Mouse (Mus musculus) adrenal gland, adult 2 months (tissue): Measurements from ENCODE around the gene Hspb11. TPM values are rescaled to one million over a fixed set of nuclear protein-coding genes. Genes with fewer than 3 reads are reported as not detected.

Experiments
- DNase-seq: peaks from one replicate; pipeline ENCODE4 v3.0.0; 2021
- long read RNA-seq: library from polyadenylated mRNA; stranded (forward); transcript quantifications from one replicate; pipeline ENCODE4 v2.0.0, GENCODE M21; 2021
- polyA plus RNA-seq: library from polyadenylated mRNA; depleted of rRNA; stranded (reverse); fragments of >200 nt; gene quantifications from 2 replicates; pipeline ENCODE4 v1.2.3, GENCODE M21; 2012; rRNA removed
- total RNA-seq, 2 experiments: library from RNA; stranded (reverse); gene quantifications; 2 replicates each; pipeline ENCODE4 v1.2.3; 2021

Hspb11 gene
- total RNA-seq, result 10 to 100 TPM; 16.7 to 19.1 TPM
- polyA plus RNA-seq, result 0.30 and 0.83 TPM in 2 replicates
- long read RNA-seq, transcript Hspb11-201 (6 exons, 608 nt), result major isoform, 7 of 12 reads
- long read RNA-seq, partial matches to known transcripts, result 0 of 12 reads
- long read RNA-seq, other reads (novel, unspliced or antisense), result 2 of 12 reads

DNA sequence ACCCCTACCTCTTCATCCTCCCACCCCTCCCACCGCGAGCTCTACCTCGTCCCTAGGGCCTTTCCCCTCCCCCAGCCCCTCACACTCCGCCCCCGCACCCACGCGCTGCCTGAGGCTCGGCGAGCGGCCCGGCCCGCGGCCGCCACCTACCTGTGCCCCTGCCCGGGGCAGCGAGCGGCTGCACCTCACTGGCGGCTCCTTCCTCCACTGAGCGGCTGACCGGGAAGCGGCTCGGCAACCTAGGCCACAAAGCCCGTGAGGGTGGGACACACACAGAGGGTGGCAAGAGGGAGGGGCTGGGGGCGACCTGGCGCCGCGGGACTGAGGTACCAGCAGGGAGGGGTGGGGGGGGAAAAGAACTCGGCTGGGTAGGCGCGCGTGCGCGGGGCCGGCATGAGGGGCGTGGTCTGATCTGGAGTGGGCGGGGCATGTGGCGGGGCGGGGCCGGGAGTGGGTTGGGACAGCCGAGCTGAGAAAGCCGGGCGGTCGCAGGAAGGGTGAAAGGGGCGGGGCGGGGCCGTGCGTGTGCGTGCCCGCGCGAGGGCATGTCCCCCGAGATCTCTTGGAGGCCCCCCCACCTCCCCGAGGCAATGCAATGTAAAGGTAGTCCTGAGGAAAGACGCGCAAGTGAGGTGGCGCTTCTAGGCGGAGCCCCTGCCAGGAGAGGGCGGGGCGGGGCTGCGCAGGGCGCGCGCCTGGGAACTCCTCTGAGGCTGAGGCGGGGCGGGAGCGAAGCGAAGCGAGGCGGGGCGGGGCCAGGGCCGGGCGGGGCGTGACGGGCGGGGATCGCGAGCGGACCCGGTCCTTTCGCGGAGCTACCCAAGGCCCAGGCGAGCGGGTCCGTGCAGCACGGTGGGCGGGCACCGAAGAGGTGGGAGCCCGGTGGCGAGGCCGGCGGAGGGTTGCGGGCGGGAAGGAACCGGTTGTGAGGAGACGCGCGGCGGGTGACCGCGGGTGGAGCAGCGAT is at the start of gene Hspb11, which contains the start of gene Lrrc42:
Gene Hspb11 (plus strand): TSS at position 469 of the 967 bp plus-strand sequence.
Gene Lrrc42 (minus strand): TSS at position 408 of the 967 bp plus-strand sequence.
- DNase-seq, result peak; percentile 97

DNA sequence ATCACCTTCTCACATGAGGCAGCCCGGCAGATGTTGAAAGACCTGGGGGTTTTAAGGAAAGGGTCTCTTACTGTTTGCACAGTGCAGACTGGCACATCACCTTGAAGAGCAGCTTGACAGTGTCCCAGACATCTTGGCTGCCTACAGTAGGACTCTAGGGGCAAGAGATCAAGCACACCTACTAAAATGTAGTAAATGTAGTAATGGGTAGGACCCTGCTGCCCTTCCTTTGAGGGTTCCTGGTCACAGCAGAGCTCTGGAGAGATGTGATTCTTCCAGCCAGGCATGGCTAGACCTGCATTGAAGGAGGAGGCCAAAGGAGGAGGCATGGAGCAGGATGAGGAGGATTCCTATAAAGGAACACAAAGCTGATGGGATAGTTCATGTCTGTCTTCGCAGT is 46.4 kb upstream of the Hspb11 start:
- no peak for DNase-seq

DNA sequence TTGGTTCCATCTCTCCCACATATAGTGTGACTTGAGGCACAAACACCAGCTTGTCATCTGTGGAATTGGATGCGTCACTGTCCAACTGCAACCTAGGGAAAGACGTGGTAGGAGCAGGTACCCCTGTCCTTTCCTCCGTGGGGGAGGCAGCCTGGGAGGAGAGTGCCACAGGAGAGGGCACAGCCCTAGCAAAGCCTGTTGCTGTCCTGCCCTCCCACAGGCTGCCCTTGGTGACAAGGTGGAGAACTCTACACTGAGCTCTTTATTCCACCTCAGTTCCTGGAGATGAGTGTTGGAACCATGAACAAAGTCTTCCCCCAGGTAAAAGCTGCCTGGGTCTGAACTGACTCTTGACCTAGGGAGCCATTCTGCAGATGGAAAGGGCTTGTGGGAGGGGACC is 44.5 kb upstream of the Hspb11 start, which contains the start of gene Ldlrad1:
Gene Ldlrad1 (plus strand): TSS at position 301 of the 400 bp plus-strand sequence.
- no peak for DNase-seq

DNA sequence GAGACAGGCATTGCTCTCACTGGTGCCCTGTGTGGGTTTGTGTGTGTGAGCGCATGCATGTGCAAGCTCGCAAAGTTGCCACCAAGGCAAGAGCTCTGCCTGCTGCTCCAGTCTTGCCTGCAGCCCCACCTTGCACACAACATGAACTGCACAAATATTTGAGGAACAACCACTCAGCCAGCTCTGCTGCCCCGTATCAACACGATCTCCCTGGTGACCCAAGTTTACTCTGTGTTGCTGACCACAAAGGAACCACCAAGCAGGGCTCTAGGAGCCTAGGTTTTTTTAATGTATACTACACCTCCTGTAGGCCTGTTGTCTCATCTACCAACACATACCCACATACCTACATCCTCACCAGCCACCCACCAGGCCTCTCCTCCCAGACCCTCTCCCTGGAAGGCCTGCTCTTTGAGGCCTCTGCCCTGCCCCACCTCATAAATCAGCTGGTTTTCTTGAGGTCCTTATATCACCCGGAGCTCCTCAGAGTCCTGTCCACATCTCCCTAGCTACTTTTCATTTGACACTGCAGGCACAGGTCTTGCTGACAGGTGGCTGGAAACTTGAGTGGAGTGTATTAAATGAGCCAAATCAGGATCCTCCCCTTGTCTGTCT is 42.8 kb upstream of the Hspb11 start:
- no peak for DNase-seq

DNA sequence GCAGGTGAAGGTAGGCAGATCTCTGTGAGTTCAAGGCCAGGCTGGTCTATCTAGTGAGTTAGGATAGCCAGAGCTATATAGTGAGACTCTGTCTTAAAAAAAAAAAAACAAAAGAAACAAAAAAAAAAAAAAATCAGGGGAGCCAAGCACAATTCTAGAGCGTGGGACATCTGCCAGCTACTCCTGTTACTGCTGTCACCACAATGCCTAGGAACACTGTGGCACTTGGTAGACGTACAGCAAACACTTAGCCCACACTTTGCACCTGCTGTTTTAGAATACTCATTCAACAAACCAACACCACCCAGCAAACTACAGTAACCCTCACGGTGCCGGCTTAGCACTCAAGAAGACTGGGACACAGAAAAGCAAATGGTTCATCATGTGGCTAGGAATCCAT is 41.9 kb upstream of the Hspb11 start:
- no peak for DNase-seq

DNA sequence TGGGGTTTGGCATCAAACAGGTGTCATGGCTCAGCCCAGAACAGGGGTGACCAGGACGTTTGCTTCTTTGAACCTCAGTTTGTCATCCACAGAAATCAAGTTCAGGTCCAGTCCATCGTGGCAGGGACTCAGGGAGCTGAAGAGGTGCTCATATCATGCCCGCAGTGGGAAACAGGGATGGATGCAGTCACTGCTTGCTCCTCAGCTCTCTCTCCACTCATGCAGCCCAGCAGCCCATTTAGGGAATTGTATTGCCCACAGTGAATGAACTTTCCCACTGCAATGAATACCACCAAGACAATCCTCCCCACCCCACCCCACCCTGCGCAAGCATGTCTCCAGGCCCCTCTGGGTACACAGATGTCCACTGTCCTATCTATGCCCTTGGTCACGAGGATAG is 41.5 kb upstream of the Hspb11 start:
- no peak for DNase-seq

DNA sequence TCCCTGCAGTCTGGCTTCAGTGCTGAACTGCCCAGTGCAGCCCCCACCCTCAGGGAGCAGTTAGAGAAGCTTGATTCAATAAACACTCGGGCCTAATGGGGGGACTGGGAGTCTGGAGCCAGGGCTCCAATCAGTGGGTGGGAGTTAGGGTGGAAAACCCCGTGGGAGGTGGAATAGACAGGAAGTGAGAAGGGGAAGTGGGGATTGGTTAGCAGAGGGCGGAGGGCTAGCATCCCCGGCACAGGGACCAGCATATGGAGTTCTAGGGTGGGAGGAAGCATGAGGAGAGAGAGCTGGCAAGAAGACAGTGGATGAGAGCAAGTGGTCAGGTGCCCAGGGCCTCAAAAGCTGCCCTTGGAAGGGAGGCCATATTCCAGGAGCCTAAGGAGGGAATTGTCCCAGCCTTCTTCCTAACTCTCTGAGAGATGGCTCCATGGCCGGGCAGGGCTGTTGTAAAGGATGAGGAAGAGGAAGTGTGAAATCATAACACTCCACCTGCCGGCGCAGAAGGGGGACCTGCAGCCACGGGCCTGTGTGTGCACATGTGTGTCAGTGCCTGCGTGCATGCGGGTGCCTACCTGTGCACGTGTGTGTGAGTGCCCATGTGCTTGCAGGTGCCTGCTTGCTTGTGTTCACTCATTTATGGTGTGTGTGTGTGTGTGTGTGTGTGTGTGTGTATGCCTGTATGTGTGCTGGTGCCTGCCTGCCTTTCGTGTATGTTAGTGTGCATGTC is 39.9 kb upstream of the Hspb11 start:
- DNase-seq, result no peak

DNA sequence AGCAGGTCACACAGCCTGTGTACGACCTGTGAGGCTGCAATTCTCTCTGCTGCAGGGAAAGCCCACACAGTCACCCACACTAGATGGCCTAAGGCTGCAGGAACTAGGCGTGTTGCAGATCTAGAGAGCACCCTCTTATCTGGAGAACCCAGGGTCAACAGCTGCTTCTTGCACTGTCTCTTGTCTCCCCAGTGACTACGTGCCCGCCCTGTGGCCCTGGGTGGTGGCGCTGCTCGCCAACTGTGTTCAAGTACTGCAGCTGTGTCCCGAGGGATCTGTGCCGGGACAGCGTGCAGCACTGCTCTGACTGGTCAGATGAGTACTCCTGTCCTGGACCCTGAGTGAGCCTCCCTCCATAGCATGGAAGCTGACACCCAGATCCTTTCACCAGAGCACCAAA is 35.8 kb upstream of the Hspb11 start:
- DNase-seq, result peak; percentile 36

DNA sequence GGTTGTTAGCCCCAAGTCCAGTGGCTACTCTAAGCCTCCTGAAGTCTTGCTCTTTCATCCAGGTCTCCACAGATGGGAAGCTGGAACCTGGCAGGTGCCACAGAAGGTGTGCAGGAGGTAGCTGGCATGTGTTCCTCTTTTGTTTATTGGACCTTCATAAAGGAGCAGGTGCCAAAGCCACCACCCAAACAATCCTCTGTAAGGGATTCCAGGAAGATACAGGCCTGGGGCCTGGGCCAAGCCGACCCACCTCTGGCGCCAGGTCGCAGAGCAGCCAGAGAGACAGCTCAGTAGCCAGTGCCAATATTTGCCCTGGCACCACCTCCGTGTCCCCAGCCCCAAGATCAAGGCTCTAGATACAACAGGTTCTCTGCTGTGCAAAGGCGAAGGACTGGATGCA is 31.9 kb upstream of the Hspb11 start:
- DNase-seq, result peak; percentile 14

DNA sequence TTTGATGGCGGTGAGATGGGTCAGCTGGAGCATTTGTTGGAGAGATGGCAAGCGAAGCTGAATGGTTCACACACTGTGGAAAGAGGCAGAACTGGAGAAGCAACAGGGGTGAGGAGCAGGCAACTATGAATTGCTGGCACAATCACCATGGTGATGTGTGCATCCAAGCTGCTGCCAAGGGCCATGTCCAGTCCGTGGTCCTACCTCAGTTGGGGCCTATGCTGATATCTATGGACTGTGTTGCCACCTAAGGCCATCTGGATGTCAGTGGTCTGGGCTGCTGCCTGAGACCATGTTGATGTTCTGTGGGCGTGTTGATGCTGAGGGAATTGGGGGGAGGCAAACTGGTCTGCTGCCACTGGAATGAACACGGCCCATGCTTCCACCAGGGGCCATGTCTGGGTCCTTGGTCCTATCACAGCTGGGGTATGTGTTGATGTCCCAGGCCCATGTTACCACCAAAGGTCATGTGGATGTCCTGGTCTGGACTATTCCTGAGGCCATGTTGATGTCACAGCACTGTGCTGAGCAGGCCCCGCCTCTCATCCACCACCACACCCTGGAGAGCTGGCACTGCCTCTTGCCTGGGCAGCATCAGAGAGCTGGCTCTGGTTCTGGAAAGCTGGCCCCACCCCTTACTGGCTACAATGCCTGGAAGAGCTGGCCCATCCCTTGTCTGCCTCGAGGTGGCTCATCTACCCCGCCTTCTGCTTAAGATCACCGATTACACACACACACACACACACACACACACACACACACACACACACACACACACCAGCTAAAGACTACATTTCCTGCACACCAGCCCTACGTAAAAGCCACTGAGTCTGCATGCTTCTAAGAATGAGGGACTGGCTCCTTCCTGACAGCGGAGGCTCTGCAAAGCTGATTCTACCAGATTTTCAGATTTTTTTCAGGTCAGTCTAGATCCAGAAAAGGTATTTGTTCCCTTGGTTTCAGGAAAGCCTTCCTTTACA is 29.9 kb upstream of the Hspb11 start:
- DNase-seq, result peak; percentile 55

DNA sequence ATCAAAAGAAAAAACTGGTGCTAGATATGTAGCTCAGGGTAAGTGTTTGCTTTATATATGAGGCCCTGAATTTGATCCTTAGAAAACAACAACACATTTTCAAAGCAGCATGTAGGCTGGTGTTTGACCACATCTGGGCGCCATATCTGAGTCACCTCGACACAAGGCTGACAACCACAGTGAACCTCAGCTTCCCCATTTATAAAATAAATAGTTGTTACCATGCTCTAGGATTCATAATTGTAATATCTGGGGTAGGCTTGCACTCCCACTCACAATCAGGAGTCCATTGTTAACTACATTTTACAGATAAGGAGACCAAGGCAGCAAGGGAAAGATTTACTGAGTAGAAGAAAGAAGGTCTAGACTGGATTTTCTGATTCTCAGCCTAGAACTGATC is 27.1 kb upstream of the Hspb11 start:
- no peak for DNase-seq

DNA sequence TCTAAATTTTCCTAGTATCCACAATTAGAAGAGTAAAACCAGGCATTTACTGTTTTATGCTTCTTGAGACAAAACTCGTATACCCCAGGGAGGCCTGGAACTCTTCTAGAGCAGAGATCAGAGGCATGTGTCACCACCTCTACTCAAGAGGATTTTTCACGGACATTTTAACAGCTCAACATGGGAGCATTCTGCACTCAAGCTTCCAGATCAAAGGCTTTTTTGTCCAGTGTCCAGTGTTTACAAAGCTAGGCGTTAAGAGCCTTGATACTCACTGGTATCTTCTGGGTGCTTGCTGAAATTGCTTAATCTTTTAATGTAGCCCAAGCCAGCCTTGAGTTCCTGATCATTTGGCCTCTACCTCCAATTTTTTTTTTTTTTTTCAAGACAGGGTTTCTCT is 21.2 kb upstream of the Hspb11 start:
- DNase-seq, result no peak

DNA sequence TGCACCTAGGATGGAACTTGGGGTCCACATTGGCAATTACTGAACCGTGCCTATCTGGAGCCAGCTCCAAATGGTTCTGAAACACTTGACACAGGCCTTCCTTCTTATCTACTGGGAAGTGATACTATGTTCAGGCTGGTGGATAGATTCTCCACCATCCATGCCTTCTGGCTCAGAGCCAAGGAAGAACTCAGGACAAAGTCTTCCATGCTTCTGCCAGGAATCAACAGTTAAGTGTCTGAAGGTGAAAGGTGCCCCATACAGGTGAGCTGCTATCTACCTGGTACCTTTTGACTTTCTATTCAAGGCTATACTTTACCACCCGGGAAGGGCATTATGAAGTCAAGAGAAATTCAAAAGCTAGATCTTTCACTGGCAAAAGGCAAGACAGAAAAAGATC is 15.1 kb upstream of the Hspb11 start:
- DNase-seq, result no peak

DNA sequence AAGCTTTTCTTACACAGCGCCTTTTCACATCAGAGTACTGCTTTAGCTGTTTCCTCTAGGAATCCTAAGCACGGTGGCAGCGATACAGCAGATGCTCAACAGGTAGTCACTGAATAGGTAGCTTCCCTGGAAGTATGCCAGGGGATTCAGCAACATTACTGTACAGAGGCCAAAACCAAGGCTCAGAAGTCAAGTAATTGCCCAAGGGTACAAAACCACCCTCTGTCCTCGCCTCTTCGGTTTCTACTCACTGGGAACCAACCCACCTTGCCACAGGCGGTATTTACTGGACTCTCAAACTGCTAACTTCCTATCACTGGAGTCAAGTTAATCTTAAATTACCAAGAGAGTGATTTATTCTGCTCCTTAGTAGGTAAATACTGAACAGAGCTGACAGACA is 13.2 kb upstream of the Hspb11 start:
- DNase-seq, result no peak

DNA sequence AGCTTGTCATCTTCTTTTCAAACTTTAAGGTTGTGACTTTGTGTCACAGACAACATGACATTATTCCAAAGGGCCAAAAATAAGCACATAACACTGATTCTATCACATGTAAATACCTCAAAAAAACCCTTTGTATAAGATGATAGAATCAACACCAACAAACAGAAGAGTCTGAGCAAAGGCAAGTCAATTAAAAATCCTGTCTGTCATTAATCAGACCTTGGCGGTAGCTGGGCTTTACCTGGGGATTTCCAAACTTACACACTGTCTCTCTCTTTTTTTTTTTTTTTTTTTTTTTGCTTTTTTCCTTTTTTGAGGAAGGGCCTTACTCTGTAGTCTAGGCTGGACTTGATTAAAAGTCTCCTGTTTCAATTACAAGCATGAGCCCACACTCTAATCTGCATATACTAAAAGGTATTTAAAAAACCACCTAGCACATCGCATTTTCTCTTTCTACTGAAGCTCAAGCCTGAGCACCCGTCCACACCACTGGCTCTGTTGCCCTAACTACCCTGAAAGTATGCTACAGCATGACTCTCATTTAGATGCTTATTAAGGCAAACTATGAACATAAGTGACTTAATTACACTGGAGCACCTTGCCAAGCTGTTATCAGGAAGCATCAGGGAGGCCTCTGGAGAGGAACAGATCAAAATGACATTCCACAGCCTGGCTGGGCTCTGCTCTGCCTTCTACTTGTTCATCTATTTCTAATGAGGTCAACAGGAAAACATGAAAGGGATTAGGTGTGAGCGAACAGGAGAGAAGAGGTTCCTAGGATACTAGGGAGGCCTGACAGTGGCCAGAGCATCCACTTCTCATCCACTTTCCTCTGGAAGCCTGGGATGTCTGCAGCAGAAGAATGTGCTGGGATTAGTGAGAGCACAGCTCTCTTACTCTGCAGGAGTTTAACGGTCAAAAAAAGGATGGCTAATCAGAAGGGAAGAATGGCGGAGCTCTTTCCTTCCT is 9.7 kb upstream of the Hspb11 start:
- DNase-seq, result no peak

DNA sequence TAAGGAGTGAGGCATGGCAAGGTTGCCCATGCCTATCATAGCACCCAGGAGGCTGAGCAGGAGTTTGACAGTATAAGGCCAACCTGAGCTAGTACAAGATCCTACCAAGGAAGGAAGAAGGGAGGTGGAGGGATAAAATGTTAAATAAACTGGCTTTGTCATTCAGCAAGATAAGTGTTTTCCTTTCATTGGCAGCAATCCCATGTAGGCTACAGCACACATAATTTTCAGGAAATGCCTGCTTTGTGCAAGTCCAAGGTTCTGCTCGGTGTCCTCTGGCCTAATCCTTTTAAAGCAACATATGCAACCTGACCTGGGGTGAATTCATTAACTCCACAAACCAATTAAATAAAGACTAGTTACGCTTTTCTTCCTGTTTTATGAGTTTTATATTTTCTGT is 8.0 kb upstream of the Hspb11 start:
- DNase-seq, result no peak

DNA sequence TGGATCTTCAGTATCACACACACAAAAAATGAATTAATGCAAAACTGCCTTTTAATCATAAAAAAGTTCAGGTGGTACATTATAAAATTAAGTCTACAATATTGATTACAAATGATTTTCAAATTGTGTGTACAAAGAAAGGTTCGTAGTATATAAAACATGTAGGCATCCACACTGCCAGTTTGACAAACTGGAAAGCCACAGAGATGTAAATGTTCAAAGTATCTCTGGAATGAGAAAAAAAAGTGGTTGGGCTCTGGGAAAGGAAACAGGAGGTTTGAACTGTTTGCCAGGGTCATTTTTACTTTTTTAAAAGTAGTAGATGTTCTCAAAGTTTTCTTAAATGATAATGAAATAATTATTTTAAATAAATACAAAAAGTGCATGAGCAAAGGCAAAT is 7.4 kb upstream of the Hspb11 start:
- no peak for DNase-seq

DNA sequence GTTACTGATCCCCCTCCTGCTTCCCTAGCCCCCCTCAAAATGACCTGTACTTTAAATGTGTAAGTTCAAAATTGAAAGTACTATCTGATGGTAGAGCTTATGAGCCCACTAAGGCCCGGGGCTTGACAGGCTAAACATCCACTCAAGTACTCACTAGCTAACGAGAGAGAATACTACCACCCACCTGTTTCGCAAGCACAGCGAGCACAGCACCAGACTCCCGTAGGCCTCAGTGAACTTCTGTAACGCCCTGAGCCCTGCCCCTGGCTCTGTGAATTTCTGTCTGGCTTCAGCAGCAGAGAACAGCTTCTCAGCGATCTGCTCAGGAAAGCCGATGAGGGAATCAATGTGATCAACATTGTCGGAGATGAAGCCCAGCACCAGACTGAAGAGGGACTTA is 6.3 kb upstream of the Hspb11 start:
- DNase-seq, result no peak

DNA sequence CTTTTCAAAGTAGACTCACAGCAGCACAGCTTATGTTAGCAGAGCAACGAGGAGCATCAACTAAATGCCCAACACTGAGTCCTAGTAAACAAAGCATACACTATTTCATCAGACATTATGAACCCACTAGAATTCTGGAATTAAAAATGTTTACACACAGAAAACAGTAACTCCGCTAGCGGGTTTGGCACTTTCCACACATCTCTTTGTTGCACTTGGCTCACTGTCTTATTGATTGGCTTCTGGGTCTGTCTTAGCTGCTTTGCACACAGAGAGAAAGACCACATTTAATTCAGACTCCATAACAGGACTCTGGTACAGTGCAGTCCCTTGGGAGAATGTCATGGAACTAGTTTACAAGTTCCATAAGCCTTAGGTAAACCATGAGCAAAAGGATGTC is 5.3 kb upstream of the Hspb11 start:
- DNase-seq, result no peak

DNA sequence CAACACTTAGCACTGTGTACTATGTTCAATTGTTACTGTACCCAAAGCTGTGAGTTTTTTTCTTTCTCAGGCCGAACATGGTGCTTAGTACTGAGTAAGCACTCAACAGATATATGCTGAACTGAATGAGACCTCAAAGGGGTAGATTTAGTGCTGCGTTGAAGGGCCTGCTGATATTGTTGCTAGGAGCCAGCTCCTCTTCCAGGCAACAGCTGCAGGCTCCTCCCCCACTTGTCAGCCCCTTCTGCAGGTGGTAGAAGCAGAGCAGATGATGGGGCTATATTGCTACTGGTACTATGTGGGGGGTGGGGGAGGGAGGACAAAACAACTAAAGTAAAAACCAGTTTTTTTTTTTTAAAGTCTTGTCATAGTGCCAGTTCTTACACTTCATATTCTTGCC is 3.9 kb upstream of the Hspb11 start:
- no peak for DNase-seq
